Comparison of ENCODE assay signal across 8 mouse cellular contexts in genomic region chr12:112928401-112929241, GRCm38 (mm10). TPM values are rescaled to one million over a fixed set of nuclear protein-coding genes. Genes with fewer than 3 reads are reported as not detected.
A peak's percentile ranks its signal among the peaks of the same experiment; 100 is the strongest.
DNase-seq lines count a peak whose midpoint lies in the region; ATAC-seq and TF ChIP-seq lines count a peak whose summit lies in the region.

No protein-coding gene starts in this region.

- H3K9me3 ChIP-seq in forebrain, postnatal 0 days (ENCODE audit: low read length), result no peaks in the 10 kb centered on the region
- H3K9me3 ChIP-seq in kidney, postnatal 0 days (replicated peaks; ENCODE audit: low read length), result no peaks in the 10 kb centered on the region
- no peaks in the 10 kb centered on the region for H3K9me3 ChIP-seq in liver, embryonic 16.5 days (replicated peaks; ENCODE audit: control insufficient read depth, low read length)

- TF ChIP-seq CTCF in forebrain, postnatal 0 days (IDR thresholded peaks at IDR 0.05; ENCODE audit: low read depth), result peak; percentile 29
- TF ChIP-seq CTCF in kidney, postnatal 0 days (IDR thresholded peaks at IDR 0.05; ENCODE audit: low read depth), result no peak
- no peak; the same call in 1 of the 2 replicates for TF ChIP-seq CTCF in olfactory bulb, adult 2 months (IDR thresholded peaks at IDR 0.05; ENCODE audit: insufficient read depth, low read depth, low read length)

- ATAC-seq in forebrain, postnatal 0 days, result peak; percentile 62
- peak; percentile 50; the same call in 1 of the 2 replicates for ATAC-seq in kidney, postnatal 0 days (replicated peaks; ENCODE audit: low FRiP score, low read depth)
- no peak for ATAC-seq in liver, embryonic 16.5 days (ENCODE audit: low read depth)

- H3K4me2 ChIP-seq in forebrain, postnatal 0 days (ENCODE audit: low read depth), result peak overlapping the region; percentile 83
- H3K4me2 ChIP-seq in kidney, postnatal 0 days (ENCODE audit: low read length), result peak overlapping the region; percentile 89
- peak overlapping the region; percentile 49 for H3K4me2 ChIP-seq in liver, embryonic 16.5 days (ENCODE audit: low read depth, low read length)

- WGBS in forebrain, postnatal 0 days, result 2% methylated on average over 99 of the region's 124 CpGs
- 1% methylated on average over 100 of the region's 124 CpGs for WGBS in kidney, postnatal 0 days
- WGBS in liver, embryonic 16.5 days (ENCODE audit: insufficient replicate concordance), result 3% methylated on average over 100 of the region's 124 CpGs
- WGBS in olfactory bulb, adult 2 months, result 1% methylated on average over 124 of the region's 124 CpGs

- peak; percentile 41 for TF ChIP-seq POLR2A in olfactory bulb, adult 2 months (IDR thresholded peaks at IDR 0.05; ENCODE audit: insufficient read depth, low read depth, low read length)

- DNase-seq in gastrocnemius, postnatal 10 days, result peak; percentile 49
- DNase-seq in gastrocnemius, adult 8-10 months (ENCODE audit: low spot score in 2 of 2), result no peak
- peak; percentile 49 for DNase-seq in R1 (ENCODE audit: low read depth, low spot score)
- DNase-seq in forebrain, postnatal 0 days, result peak; percentile 71
- DNase-seq in kidney, postnatal 0 days (ENCODE audit: low spot score), result no peak
- DNase-seq in adipocyte (ENCODE audit: low spot score), result no peak

- no peaks in the 10 kb centered on the region for H3K36me3 ChIP-seq in forebrain, postnatal 0 days (ENCODE audit: insufficient read depth)
- no peaks in the 10 kb centered on the region for H3K36me3 ChIP-seq in kidney, postnatal 0 days (ENCODE audit: insufficient read depth, low read length)
- H3K36me3 ChIP-seq in liver, embryonic 16.5 days (ENCODE audit: control insufficient read depth, insufficient read depth), result no peaks in the 10 kb centered on the region

- H3K27me3 ChIP-seq in forebrain, postnatal 0 days (ENCODE audit: insufficient read depth, low read length), result no peaks in the 10 kb centered on the region; the same call in 1 of the 2 replicates
- H3K27me3 ChIP-seq in kidney, postnatal 0 days (ENCODE audit: insufficient read depth, low read length), result peaks cover 12% of the 10 kb centered on the region
- peaks cover 60% of the 10 kb centered on the region for H3K27me3 ChIP-seq in liver, embryonic 16.5 days (ENCODE audit: control insufficient read depth, insufficient read depth, low read depth, low read length)

- peak overlapping the region; percentile 69 for H3K4me3 ChIP-seq in forebrain, postnatal 0 days (ENCODE audit: low read depth, low read length)
- H3K4me3 ChIP-seq in kidney, postnatal 0 days (replicated peaks; ENCODE audit: low read depth, low read length), result peak overlapping the region; percentile 48
- peak overlapping the region; percentile 49 for H3K4me3 ChIP-seq in liver, embryonic 16.5 days (ENCODE audit: low read depth, low read length)
- peak overlapping the region; percentile 67 for H3K4me3 ChIP-seq in olfactory bulb, adult 2 months (ENCODE audit: insufficient read depth, low read depth, low read length)

- H3K9ac ChIP-seq in forebrain, postnatal 0 days, result peak overlapping the region; percentile 87
- peak overlapping the region; percentile 46; the same call in 1 of the 2 replicates for H3K9ac ChIP-seq in kidney, postnatal 0 days (ENCODE audit: low read depth, low read length)
- H3K9ac ChIP-seq in liver, embryonic 16.5 days (ENCODE audit: low read depth, low read length), result no peak overlapping the region

- H3K4me1 ChIP-seq in forebrain, postnatal 0 days (ENCODE audit: insufficient read depth), result peaks cover 11% of the 10 kb centered on the region; the same call in 1 of the 2 replicates
- H3K4me1 ChIP-seq in kidney, postnatal 0 days (replicated peaks; ENCODE audit: insufficient read depth, low read length), result peaks cover 13% of the 10 kb centered on the region
- H3K4me1 ChIP-seq in liver, embryonic 16.5 days (ENCODE audit: control insufficient read depth, low read depth, low read length), result peaks cover 13% of the 10 kb centered on the region
- H3K4me1 ChIP-seq in olfactory bulb, adult 2 months (ENCODE audit: control insufficient read depth, insufficient read depth, low read length), result peaks cover 52% of the 10 kb centered on the region

- H3K27ac ChIP-seq in forebrain, postnatal 0 days (ENCODE audit: low read depth, low read length), result peak overlapping the region; percentile 83
- H3K27ac ChIP-seq in kidney, postnatal 0 days, result peak overlapping the region; percentile 25; the same call in 1 of the 2 replicates
- no peak overlapping the region for H3K27ac ChIP-seq in liver, embryonic 16.5 days (ENCODE audit: low read length)
- peak overlapping the region; percentile 27; the same call in 1 of the 2 replicates for H3K27ac ChIP-seq in olfactory bulb, adult 2 months (ENCODE audit: insufficient read depth, low read depth, low read length)

RNA-seq across cellular contexts. Expression of gene Jag2, which starts 1.0 kb away (rescaled TPM):
- 10 to 100 TPM; 29.4 to 40.0 TPM for total RNA-seq in gastrocnemius, postnatal 10 days (2021)
- total RNA-seq in gastrocnemius, adult 8-10 months (2022), result 10 to 100 TPM; 22.3 to 31.0 (median 26.7) TPM
- total RNA-seq in forebrain, postnatal 0 days (2014; rRNA removed), result 66.9 and 69.4 TPM in 2 replicates
- 5.5 and 7.9 TPM in 2 replicates for polyA plus RNA-seq in forebrain, postnatal 0 days (2015; fragmentation: Nextera tagmentation; extraction: Ambion mirVana)
- 2.4 and 2.9 TPM in 2 replicates for polyA plus RNA-seq in kidney, postnatal 0 days (2015; fragmentation: Nextera tagmentation; extraction: Ambion mirVana)
- polyA plus RNA-seq in liver, embryonic 16.5 days (2015; fragmentation: Nextera tagmentation; extraction: Ambion mirVana), result 0.21 and 0.34 TPM in 2 replicates
- not detected in 2 replicates for polyA plus RNA-seq in olfactory bulb, adult 2 months (2012; ENCODE audit: insufficient read depth, insufficient read length, low replicate concordance, missing spikeins)

RNA-seq across cellular contexts. Expression of gene Nudt14, which starts 13.3 kb away (rescaled TPM):
- 10 to 100 TPM; 17.3 to 17.5 TPM for total RNA-seq in gastrocnemius, postnatal 10 days (2021)
- total RNA-seq in gastrocnemius, adult 8-10 months (2022), result 1 to 10 TPM; 5.2 to 8.8 (median 7.5) TPM
- total RNA-seq in forebrain, postnatal 0 days (2014; rRNA removed), result 22.2 and 31.5 TPM in 2 replicates
- 55.5 and 60.4 TPM in 2 replicates for polyA plus RNA-seq in forebrain, postnatal 0 days (2015; fragmentation: Nextera tagmentation; extraction: Ambion mirVana)
- polyA plus RNA-seq in kidney, postnatal 0 days (2015; fragmentation: Nextera tagmentation; extraction: Ambion mirVana), result 99.2 and 102 TPM in 2 replicates
- 12.1 and 13.3 TPM in 2 replicates for polyA plus RNA-seq in liver, embryonic 16.5 days (2015; fragmentation: Nextera tagmentation; extraction: Ambion mirVana)
- not detected in 2 replicates for polyA plus RNA-seq in olfactory bulb, adult 2 months (2012; ENCODE audit: insufficient read depth, insufficient read length, low replicate concordance, missing spikeins)

RNA-seq across cellular contexts. Expression of gene Btbd6, which starts 47.7 kb away (rescaled TPM):
- total RNA-seq in gastrocnemius, postnatal 10 days (2021), result 10 to 100 TPM; 10.4 to 12.7 TPM
- total RNA-seq in gastrocnemius, adult 8-10 months (2022), result 10 to 100 TPM; 18.6 to 23.6 (median 21.7) TPM
- total RNA-seq in forebrain, postnatal 0 days (2014; rRNA removed), result 60.4 and 60.5 TPM in 2 replicates
- 46.7 and 54.3 TPM in 2 replicates for polyA plus RNA-seq in forebrain, postnatal 0 days (2015; fragmentation: Nextera tagmentation; extraction: Ambion mirVana)
- 22.8 and 24.9 TPM in 2 replicates for polyA plus RNA-seq in kidney, postnatal 0 days (2015; fragmentation: Nextera tagmentation; extraction: Ambion mirVana)
- polyA plus RNA-seq in liver, embryonic 16.5 days (2015; fragmentation: Nextera tagmentation; extraction: Ambion mirVana), result 4.5 and 4.9 TPM in 2 replicates
- polyA plus RNA-seq in olfactory bulb, adult 2 months (2012; ENCODE audit: insufficient read depth, insufficient read length, low replicate concordance, missing spikeins), result not detected in 2 replicates

Comparison
In these comparisons a context has a peak if more than half of its experiments do, and no peak if none do; other contexts are left out.
1. DNase-seq: peak in gastrocnemius, postnatal 10 days (single experiment), R1 (single experiment) and forebrain, postnatal 0 days (single experiment); none in gastrocnemius, adult 8-10 months (0 of 2), kidney, postnatal 0 days (single experiment) and adipocyte (single experiment).
2. RNA of gene Nudt14, which starts 13.3 kb away (polyA plus RNA-seq): 99.2 to 102 TPM in kidney, postnatal 0 days, 55.5 to 60.4 TPM in forebrain, postnatal 0 days and 12.1 to 13.3 TPM in liver, embryonic 16.5 days; not detected in olfactory bulb, adult 2 months; every median in the first group is over 10 times any median in the second.
3. Peak in every context shown above with its lines, with median percentiles within 50 percentile points of each other: H3K4me2 ChIP-seq and H3K4me3 ChIP-seq.